Mouse (Mus musculus): ENCODE measurements at regions not wholly inside any gene's neighbourhood (a gene's known extent, or its start where the extent isn't known, plus 50 kb on each side); places are given as distances from the start of the nearest gene placed in this dataset.

GRCm38 (mm10) chr12:13834723-13835122 lies 317.1 kb downstream of the Fam84a start:
- DNase-seq (ENCODE audit: low spot score) = no peak

- DNase-seq (ENCODE audit: low spot score) = no peak
Measured at GRCm38 (mm10) chr12:13825899-13826298, 326.0 kb downstream of the Fam84a start.

GRCm38 (mm10) chr12:13815500-13815899 lies 336.4 kb downstream of the Fam84a start:
- DNase-seq (ENCODE audit: low spot score) = no peak

GRCm38 (mm10) chr12:13810155-13810515 lies 341.7 kb downstream of the Fam84a start:
- no peak for DNase-seq (ENCODE audit: low spot score)

GRCm38 (mm10) chr12:13809291-13810154 lies 342.3 kb downstream of the Fam84a start:
- DNase-seq (ENCODE audit: low spot score) = no peak

- DNase-seq (ENCODE audit: low spot score) = no peak
Measured at GRCm38 (mm10) chr12:13779752-13780151, 372.1 kb downstream of the Fam84a start.

- DNase-seq (ENCODE audit: low spot score) = no peak
Measured at GRCm38 (mm10) chr12:13776687-13777086, 375.2 kb downstream of the Fam84a start.

- DNase-seq (ENCODE audit: low spot score) = no peak
Measured at GRCm38 (mm10) chr12:13769696-13770095, 382.2 kb downstream of the Fam84a start.

- no peak for DNase-seq (ENCODE audit: low spot score)
Measured at GRCm38 (mm10) chr12:13769156-13769555, 382.7 kb downstream of the Fam84a start.

GRCm38 (mm10) chr12:13766486-13766885 lies 385.4 kb downstream of the Fam84a start:
- no peak for DNase-seq (ENCODE audit: low spot score)

- no peak for DNase-seq (ENCODE audit: low spot score)
Measured at GRCm38 (mm10) chr12:13753878-13754277, 398.0 kb downstream of the Fam84a start.

GRCm38 (mm10) chr12:13744323-13744931 lies 407.4 kb downstream of the Fam84a start:
- DNase-seq (ENCODE audit: low spot score) = no peak

GRCm38 (mm10) chr12:13729901-13730637 lies 421.8 kb downstream of the Fam84a start:
- DNase-seq (ENCODE audit: low spot score) = no peak

GRCm38 (mm10) chr12:13728986-13729385 lies 422.9 kb downstream of the Fam84a start:
- DNase-seq (ENCODE audit: low spot score) = no peak

GRCm38 (mm10) chr12:13724511-13724910 lies 427.3 kb downstream of the Fam84a start:
- DNase-seq (ENCODE audit: low spot score) = no peak

- no peak for DNase-seq (ENCODE audit: low spot score)
Measured at GRCm38 (mm10) chr12:13709806-13710205, 440.9 kb downstream of the Nbas start.

- no peak for DNase-seq (ENCODE audit: low spot score)
Measured at GRCm38 (mm10) chr12:13707747-13708146, 438.8 kb downstream of the Nbas start.

- DNase-seq (ENCODE audit: low spot score) = no peak
Measured at GRCm38 (mm10) chr12:13706510-13706909, 437.6 kb downstream of the Nbas start.

GRCm38 (mm10) chr12:13703604-13704003 lies 434.7 kb downstream of the Nbas start:
- no peak for DNase-seq (ENCODE audit: low spot score)

- DNase-seq (ENCODE audit: low spot score) = no peak
Measured at GRCm38 (mm10) chr12:13699858-13700257, 430.9 kb downstream of the Nbas start.

GRCm38 (mm10) chr12:13698834-13699233 lies 429.9 kb downstream of the Nbas start:
- no peak for DNase-seq (ENCODE audit: low spot score)

GRCm38 (mm10) chr12:13691394-13692165 lies 422.6 kb downstream of the Nbas start:
- DNase-seq (ENCODE audit: low spot score) = no peak
